8 mouse cellular contexts compared by ENCODE assay signal in the genomic region with DNA sequence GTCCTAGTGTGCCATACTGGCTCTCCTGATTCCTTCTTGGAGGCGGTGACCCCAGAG. TPM values are rescaled to one million over a fixed set of nuclear protein-coding genes. Genes with fewer than 3 reads are reported as not detected.
A peak's percentile ranks its signal among the peaks of the same experiment; 100 is the strongest.
DNase-seq lines count a peak whose midpoint lies in the region; ATAC-seq and TF ChIP-seq lines count a peak whose summit lies in the region.

A gene (plus strand): TSS at position 22 of the 57 bp plus-strand sequence.

- H3K9me3 ChIP-seq in lung, postnatal 0 days (ENCODE audit: low read length) = no peaks in the 10 kb centered on the region
- no peaks in the 10 kb centered on the region for H3K9me3 ChIP-seq in embryonic facial prominence, embryonic 15.5 days (replicated peaks)
- no peaks in the 10 kb centered on the region for H3K9me3 ChIP-seq in heart, postnatal 0 days (replicated peaks; ENCODE audit: control insufficient read depth, low read length)
- no peaks in the 10 kb centered on the region for H3K9me3 ChIP-seq in limb, embryonic 10.5 days (replicated peaks)
- no peaks in the 10 kb centered on the region for H3K9me3 ChIP-seq in neural tube, embryonic 15.5 days (replicated peaks)

- no peak for TF ChIP-seq CTCF in lung, postnatal 0 days (IDR thresholded peaks at IDR 0.05)
- TF ChIP-seq CTCF in heart, postnatal 0 days (IDR thresholded peaks at IDR 0.05; ENCODE audit: low read depth) = no peak

- WGBS in lung, postnatal 0 days = 0% methylated on average over 1 of the region's 1 CpGs
- WGBS in embryonic facial prominence, embryonic 15.5 days = 0% methylated on average over 1 of the region's 1 CpGs
- 5% methylated on average over 1 of the region's 1 CpGs for WGBS in heart, postnatal 0 days
- WGBS in limb, embryonic 10.5 days = 0% methylated on average over 1 of the region's 1 CpGs
- WGBS in neural tube, embryonic 15.5 days = 8% methylated on average over 1 of the region's 1 CpGs

- H3K4me2 ChIP-seq in lung, postnatal 0 days (replicated peaks; ENCODE audit: low read depth, low read length) = peak within 1 kb of the TSS; percentile 83
- peak within 1 kb of the TSS; percentile 78 for H3K4me2 ChIP-seq in embryonic facial prominence, embryonic 15.5 days (replicated peaks)
- H3K4me2 ChIP-seq in heart, postnatal 0 days (ENCODE audit: low read depth, low read length) = peak within 1 kb of the TSS; percentile 79
- H3K4me2 ChIP-seq in neural tube, embryonic 15.5 days = peak within 1 kb of the TSS; percentile 71

- peak within 1 kb of the TSS; percentile 98 for H3K9ac ChIP-seq in lung, postnatal 0 days (replicated peaks; ENCODE audit: low read depth)
- H3K9ac ChIP-seq in embryonic facial prominence, embryonic 15.5 days = peak within 1 kb of the TSS; percentile 99
- H3K9ac ChIP-seq in heart, postnatal 0 days (replicated peaks; ENCODE audit: low read depth, low read length) = peak within 1 kb of the TSS; percentile 89
- H3K9ac ChIP-seq in neural tube, embryonic 15.5 days (replicated peaks) = peak within 1 kb of the TSS; percentile 99

- no peak for DNase-seq in lung, postnatal 0 days (ENCODE audit: low spot score)
- DNase-seq in lung, postnatal 36 days = no peak
- no peak for DNase-seq in heart, postnatal 0 days (ENCODE audit: low spot score)
- DNase-seq in limb, embryonic 10.5 days (ENCODE audit: low spot score) = no peak
- no peak for DNase-seq in right cerebral cortex, adult 2 months (ENCODE audit: low spot score in 2 of 2)
- DNase-seq in urinary bladder, postnatal 10 days (ENCODE audit: low spot score) = no peak

- TF ChIP-seq EP300 in lung, postnatal 0 days (IDR thresholded peaks at IDR 0.05) = no peak
- TF ChIP-seq EP300 in heart, postnatal 0 days (IDR thresholded peaks at IDR 0.05; ENCODE audit: low read depth) = no peak

- no peak for ATAC-seq in lung, postnatal 0 days
- ATAC-seq in embryonic facial prominence, embryonic 15.5 days (ENCODE audit: insufficient number of reproducible peaks, low FRiP score, low TSS enrichment, low read depth) = no peak
- ATAC-seq in heart, postnatal 0 days (ENCODE audit: insufficient read depth, low read depth) = no peak
- no peak for ATAC-seq in neural tube, embryonic 15.5 days (ENCODE audit: low FRiP score)

- peak within 1 kb of the TSS; percentile 99 for H3K27ac ChIP-seq in lung, postnatal 0 days (ENCODE audit: low read length)
- H3K27ac ChIP-seq in embryonic facial prominence, embryonic 15.5 days (replicated peaks) = peak within 1 kb of the TSS; percentile 98
- peak within 1 kb of the TSS; percentile 96 for H3K27ac ChIP-seq in heart, postnatal 0 days (ENCODE audit: low read depth)
- H3K27ac ChIP-seq in limb, embryonic 10.5 days = peak within 1 kb of the TSS; percentile 99
- H3K27ac ChIP-seq in neural tube, embryonic 15.5 days (replicated peaks) = peak within 1 kb of the TSS; percentile 99

- H3K4me3 ChIP-seq in lung, postnatal 0 days (ENCODE audit: low read depth, low read length) = peak within 1 kb of the TSS; percentile 99
- peak within 1 kb of the TSS; percentile 99 for H3K4me3 ChIP-seq in embryonic facial prominence, embryonic 15.5 days (replicated peaks)
- peak within 1 kb of the TSS; percentile 80 for H3K4me3 ChIP-seq in heart, postnatal 0 days (ENCODE audit: low read depth, low read length)
- peak within 1 kb of the TSS; percentile 100 for H3K4me3 ChIP-seq in limb, embryonic 10.5 days
- H3K4me3 ChIP-seq in neural tube, embryonic 15.5 days (replicated peaks) = peak within 1 kb of the TSS; percentile 95

- peaks cover 5% of the 10 kb centered on the region for H3K4me1 ChIP-seq in lung, postnatal 0 days (ENCODE audit: insufficient read depth, low read depth, low read length)
- H3K4me1 ChIP-seq in embryonic facial prominence, embryonic 15.5 days = peaks cover 19% of the 10 kb centered on the region
- peaks cover 4% of the 10 kb centered on the region; the same call in 1 of the 2 replicates for H3K4me1 ChIP-seq in heart, postnatal 0 days (ENCODE audit: control insufficient read depth, insufficient read depth)
- H3K4me1 ChIP-seq in limb, embryonic 10.5 days = peaks cover 12% of the 10 kb centered on the region
- H3K4me1 ChIP-seq in neural tube, embryonic 15.5 days = peaks cover 29% of the 10 kb centered on the region

- H3K36me3 ChIP-seq in lung, postnatal 0 days (ENCODE audit: insufficient read depth, low read length) = peaks cover 7% of the 10 kb centered on the region
- H3K36me3 ChIP-seq in embryonic facial prominence, embryonic 15.5 days = peaks cover 28% of the 10 kb centered on the region
- peaks cover 29% of the 10 kb centered on the region for H3K36me3 ChIP-seq in heart, postnatal 0 days (replicated peaks; ENCODE audit: control insufficient read depth, insufficient read depth, low read length)
- H3K36me3 ChIP-seq in limb, embryonic 10.5 days = peaks cover 31% of the 10 kb centered on the region
- H3K36me3 ChIP-seq in neural tube, embryonic 15.5 days = peaks cover 42% of the 10 kb centered on the region

- no peaks in the 10 kb centered on the region for H3K27me3 ChIP-seq in lung, postnatal 0 days (replicated peaks; ENCODE audit: insufficient read depth, low read length)
- no peaks in the 10 kb centered on the region for H3K27me3 ChIP-seq in embryonic facial prominence, embryonic 15.5 days
- H3K27me3 ChIP-seq in heart, postnatal 0 days (ENCODE audit: control insufficient read depth, insufficient read depth, low read length) = no peaks in the 10 kb centered on the region
- no peaks in the 10 kb centered on the region for H3K27me3 ChIP-seq in limb, embryonic 10.5 days (ENCODE audit: low read depth, poor library complexity, severe bottlenecking)
- H3K27me3 ChIP-seq in neural tube, embryonic 15.5 days (replicated peaks) = no peaks in the 10 kb centered on the region

RNA-seq across cellular contexts. Expression of the gene that starts here (rescaled TPM):
- 164 and 173 TPM in 2 replicates for polyA plus RNA-seq in lung, postnatal 0 days (2015; fragmentation: Nextera tagmentation; extraction: Ambion mirVana)
- polyA plus RNA-seq in embryonic facial prominence, embryonic 15.5 days (2015; fragmentation: Nextera tagmentation; extraction: Ambion mirVana) = 106 TPM in 2 replicates
- 135 and 150 TPM in 2 replicates for total RNA-seq in heart, postnatal 0 days (2014; rRNA removed; ENCODE audit: low replicate concordance)
- 64.0 and 67.5 TPM in 2 replicates for polyA plus RNA-seq in heart, postnatal 0 days (2015; fragmentation: Nextera tagmentation; extraction: Ambion mirVana)
- polyA plus RNA-seq in limb, embryonic 10.5 days (2016; fragmentation: Nextera tagmentation; extraction: Ambion mirVana) = 89.4 and 99.5 TPM in 2 replicates
- polyA plus RNA-seq in neural tube, embryonic 15.5 days (2015; fragmentation: Nextera tagmentation; extraction: Ambion mirVana) = 139 and 145 TPM in 2 replicates
